Mouse (Mus musculus) bone marrow macrophage, adult 2 months (primary cell): ENCODE results near the gene Rab1a.

ENCODE experiments used
- CTCF ChIP-seq: IDR thresholded peaks from 2 replicates; pipeline ENCODE4 v1.5.1; 2012; ENCODE audit warnings: low read depth, mild to moderate bottlenecking, low read length, moderate library complexity
- POLR2A ChIP-seq: IDR thresholded peaks from 2 replicates; pipeline ENCODE4 v1.6.1; 2012; ENCODE audit warnings: mild to moderate bottlenecking, low read depth, low read length, borderline replicate concordance

- TF ChIP-seq CTCF (no peak), POLR2A (no peak)
Observed at GRCm38 (mm10) chr11:20243214-20243913, 42.1 kb downstream of the Rab1a start.
